Mouse (Mus musculus): ENCODE measurements around the gene Haao.

GRCm38 (mm10) chr17:83809197-83809829 lies 38.5 kb downstream of the Haao start:
- TF ChIP-seq CTCF (IDR thresholded peaks at IDR 0.05; ENCODE audit: low read depth, low read length) (no peak), GATA2 (IDR thresholded peaks at IDR 0.05; ENCODE audit: borderline replicate concordance, low read depth, low read length) (no peak), TAL1 (conservative IDR thresholded peaks at IDR 0.05; ENCODE audit: low read depth, low read length) (no peak)

All from G1E (cell line).